Mouse (Mus musculus) bone marrow macrophage, adult 2 months (primary cell): ENCODE measurements around the gene Ppp1r14b. TPM values are rescaled to one million over a fixed set of nuclear protein-coding genes. Genes with fewer than 3 reads are reported as not detected.
A peak's percentile ranks its signal among the peaks of the same experiment; 100 is the strongest.

Experiments
- H3K27ac ChIP-seq: 2 replicates; pipeline ENCODE4 v1.5.1; 2012; ENCODE audit warnings: low read depth, low read length; ENCODE audit not compliant: insufficient read depth
- H3K4me1 ChIP-seq: 2 replicates; pipeline ENCODE4 v1.6.1; 2012; ENCODE audit warnings: low read length; ENCODE audit not compliant: control insufficient read depth, insufficient read depth
- H3K4me3 ChIP-seq: 2 replicates; pipeline ENCODE4 v1.5.1; 2012; ENCODE audit warnings: mild to moderate bottlenecking, low read length, moderate library complexity; ENCODE audit not compliant: insufficient read depth
- CTCF ChIP-seq: IDR thresholded peaks from 2 replicates; pipeline ENCODE4 v1.5.1; 2012; ENCODE audit warnings: low read depth, mild to moderate bottlenecking, low read length, moderate library complexity
- POLR2A ChIP-seq: IDR thresholded peaks from 2 replicates; pipeline ENCODE4 v1.6.1; 2012; ENCODE audit warnings: mild to moderate bottlenecking, low read depth, low read length, borderline replicate concordance
- polyA plus RNA-seq: library from polyadenylated mRNA; stranded (reverse); fragments of >200 nt; gene quantifications from 2 replicates; pipeline ENCODE4 v1.2.4, GENCODE M21; 2012; ENCODE audit not compliant: missing spikeins, insufficient read depth, insufficient read length

The Ppp1r14b gene
- polyA plus RNA-seq, result 64.2 and 73.7 TPM in 2 replicates

DNA sequence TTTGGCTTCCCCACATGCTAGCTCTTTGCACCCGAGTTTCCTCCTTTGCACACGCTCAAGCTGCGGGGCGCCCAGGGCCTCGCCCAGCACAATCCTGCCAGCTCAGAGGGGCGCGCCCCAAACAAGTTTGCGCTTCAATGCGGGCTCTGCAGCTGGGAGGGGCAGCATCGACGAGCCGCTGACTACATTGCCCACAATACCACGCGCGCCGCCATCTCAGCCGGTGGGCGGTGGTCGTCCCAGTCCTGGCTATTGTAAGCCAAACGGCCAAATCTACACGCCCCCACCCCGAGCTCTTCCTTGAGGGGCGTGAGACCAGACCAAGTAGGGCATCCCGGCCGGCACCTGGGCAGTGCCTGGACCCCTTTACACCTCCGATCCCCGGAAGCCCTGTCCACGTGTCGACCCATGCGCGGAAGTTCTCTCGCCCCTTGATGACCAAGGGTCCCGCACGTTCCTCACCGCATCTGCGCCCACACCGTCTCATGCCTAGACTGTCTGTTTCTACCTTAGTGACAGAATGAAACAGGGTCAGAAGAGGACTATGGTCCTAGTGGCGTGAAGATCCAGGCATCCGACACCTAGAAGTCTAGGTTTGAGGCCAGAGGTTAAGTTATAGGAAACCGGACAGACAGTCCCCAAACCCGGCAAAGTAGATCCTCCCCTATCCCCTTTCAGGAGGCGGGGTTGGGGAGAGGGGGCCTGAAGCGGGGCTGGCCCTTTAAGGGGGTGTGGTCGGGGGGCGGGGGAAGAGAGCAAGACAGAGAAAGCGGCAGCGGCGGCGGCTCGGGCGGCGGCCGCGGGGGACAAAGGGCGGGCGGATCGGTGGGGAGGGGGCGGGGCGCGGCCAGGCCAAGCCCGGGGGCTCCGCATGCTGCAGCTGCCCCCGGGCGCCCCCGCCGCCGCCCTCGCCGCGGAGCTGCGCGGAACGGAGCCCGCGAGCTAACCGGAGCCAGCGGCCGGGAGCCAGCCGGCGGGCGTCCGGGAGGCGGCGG lies at the start of gene Ppp1r14b:
Gene Ppp1r14b, plus strand, starts transcription at position 758 of the 995 bp plus-strand sequence.
- Histone ChIP-seq H3K4me1 (peaks cover 29% of the 10 kb centered on the region), H3K4me3 (peak within 1 kb of the TSS; percentile 74), H3K27ac (peak within 1 kb of the TSS; percentile 75)
- no peak for TF ChIP-seq POLR2A
- no peak for TF ChIP-seq CTCF

DNA sequence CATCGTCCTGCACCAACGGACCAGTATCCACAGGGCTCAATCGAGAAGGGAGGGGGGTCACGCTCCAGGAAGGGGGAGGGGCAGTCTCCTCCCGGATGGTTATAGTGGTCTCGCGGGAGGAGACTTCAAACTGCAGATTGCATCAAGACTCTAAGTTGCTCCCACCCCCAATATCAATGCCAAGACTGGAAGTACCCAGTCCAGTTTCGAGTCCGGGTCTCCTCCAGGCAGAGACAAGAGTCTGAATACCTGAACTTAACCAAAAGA lies 49.5 kb upstream of the Ppp1r14b start, which contains the start of gene Catsperz:
Gene Catsperz, minus strand, starts transcription at position 74 of the 267 bp plus-strand sequence.
- TF ChIP-seq CTCF, result no peak
- no peak for TF ChIP-seq POLR2A
- peaks cover 14% of the 10 kb centered on the region for H3K4me1 ChIP-seq
- no peak within 1 kb of the TSS for H3K27ac ChIP-seq
- H3K4me3 ChIP-seq, result peak within 1 kb of the TSS; percentile 15

DNA sequence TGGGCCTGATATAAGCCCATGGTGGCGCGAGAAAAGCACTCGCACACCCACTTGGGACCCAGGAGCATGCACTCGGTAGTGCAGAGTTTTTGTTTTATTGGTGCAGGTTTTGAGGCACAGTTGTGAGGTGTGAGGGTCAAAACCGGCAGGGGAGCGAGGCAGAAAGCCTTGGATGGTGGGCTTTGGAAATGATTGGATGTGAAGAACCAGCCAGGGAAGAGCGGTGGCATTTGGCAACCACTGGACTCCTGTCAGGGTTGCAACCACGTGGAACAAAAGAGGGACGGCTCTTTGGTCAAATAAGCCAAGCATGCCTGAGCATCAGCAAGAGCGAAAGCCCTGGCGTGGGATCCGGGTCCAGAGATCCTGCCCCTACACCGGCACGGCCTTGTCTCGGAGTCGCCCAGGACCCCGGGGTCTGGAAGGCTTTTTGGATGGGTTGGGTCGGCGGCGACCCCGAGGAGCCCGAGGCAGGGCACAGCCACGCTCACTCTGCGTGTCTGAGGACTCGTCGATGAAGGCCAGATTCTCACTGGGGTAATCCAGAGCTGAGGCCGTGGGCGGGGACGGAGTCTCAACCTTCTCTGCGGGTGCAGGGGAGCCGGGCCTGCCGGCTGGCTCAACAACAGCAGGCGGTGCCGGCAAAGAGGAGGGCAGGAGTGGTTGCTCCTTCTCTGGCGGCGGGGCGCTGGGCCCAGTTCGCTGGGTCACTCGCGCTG lies 49.0 kb upstream of the Ppp1r14b start:
- Histone ChIP-seq H3K27ac (no peak overlapping the region), H3K4me1 (peaks cover 13% of the 10 kb centered on the region), H3K4me3 (no peak overlapping the region)
- no peak for TF ChIP-seq CTCF
- TF ChIP-seq POLR2A, result no peak

DNA sequence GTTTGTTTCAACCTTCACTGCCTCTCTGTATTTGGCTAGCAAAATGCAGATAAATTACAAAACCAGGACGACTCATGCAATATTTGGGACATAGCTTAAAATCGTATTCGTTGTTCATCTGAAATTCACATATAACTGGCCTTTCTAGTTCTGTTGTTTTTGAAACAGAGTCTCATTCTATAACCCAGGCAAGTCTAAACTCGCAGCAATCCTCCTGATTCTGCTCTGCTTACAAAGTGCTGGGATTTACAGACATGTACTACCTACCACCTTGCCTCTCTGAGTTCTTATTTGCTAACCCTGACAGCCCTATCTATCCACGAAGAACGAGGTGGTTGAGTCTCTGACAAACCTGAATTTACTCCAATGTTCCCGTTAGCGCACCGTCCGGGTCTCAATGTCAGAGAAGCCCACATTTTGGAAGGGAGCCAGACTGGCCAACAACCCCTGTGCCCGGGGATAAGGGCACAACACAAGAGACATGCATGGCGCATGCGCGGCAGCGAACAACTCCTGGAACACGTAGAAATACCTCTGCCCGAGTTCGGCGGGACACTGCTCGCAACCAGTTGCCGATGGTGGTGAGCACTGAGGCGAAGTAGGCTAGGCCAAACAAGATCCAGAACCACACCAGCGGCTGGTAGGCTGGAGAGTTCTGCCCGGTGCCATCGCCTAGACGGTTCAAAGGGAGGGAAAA lies 48.1 kb upstream of the Ppp1r14b start:
- Histone ChIP-seq H3K27ac (no peak overlapping the region), H3K4me3 (no peak overlapping the region), H3K4me1 (peaks cover 13% of the 10 kb centered on the region)
- TF ChIP-seq CTCF (no peak), POLR2A (no peak)

DNA sequence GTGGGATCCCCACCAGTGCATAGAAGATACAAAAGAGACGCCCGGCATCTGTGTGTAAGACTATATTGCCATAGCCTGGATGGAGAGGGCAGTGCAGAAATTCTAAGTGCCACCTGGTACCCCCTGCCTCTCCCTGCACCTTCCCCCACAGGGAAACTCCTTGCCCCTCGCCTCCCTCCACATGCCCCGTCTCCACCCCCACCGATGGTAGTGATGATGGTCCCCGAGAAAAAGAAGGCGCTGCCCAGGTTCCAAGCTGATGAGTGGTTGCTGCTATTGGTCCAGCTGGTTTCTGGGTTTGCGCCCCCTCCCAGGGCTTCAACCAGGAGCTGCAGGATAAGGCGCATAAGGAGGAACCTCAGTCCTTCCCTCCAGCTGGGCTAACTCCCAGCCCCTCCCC lies 46.7 kb upstream of the Ppp1r14b start:
- Histone ChIP-seq H3K27ac (no peak overlapping the region), H3K4me1 (peaks cover 7% of the 10 kb centered on the region; the same call in 1 of the 2 replicates), H3K4me3 (no peak overlapping the region)
- TF ChIP-seq POLR2A (no peak), CTCF (no peak)

DNA sequence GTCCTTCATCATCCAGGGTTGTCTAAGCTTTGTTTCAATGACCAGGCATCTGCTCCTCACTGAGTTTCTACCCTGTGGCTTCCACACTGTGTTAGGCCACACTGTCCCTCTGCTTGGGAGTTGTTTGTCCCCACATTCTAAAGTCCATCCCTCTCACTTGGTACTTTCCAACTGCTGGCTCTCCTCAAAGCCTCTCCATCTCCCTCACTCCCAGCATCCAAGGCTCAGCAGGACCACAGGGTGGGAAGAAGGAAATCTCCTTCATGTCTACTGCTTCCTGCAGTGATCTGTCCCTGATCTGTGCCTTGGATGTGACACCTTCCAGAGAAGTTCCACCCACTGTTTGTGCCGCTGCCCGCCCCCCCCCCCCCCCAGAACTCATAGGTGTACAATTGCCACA lies 43.8 kb upstream of the Ppp1r14b start:
- no peak overlapping the region for H3K4me3 ChIP-seq
- peaks cover 3% of the 10 kb centered on the region; the same call in 1 of the 2 replicates for H3K4me1 ChIP-seq
- H3K27ac ChIP-seq, result no peak overlapping the region
- TF ChIP-seq CTCF (no peak), POLR2A (no peak)

DNA sequence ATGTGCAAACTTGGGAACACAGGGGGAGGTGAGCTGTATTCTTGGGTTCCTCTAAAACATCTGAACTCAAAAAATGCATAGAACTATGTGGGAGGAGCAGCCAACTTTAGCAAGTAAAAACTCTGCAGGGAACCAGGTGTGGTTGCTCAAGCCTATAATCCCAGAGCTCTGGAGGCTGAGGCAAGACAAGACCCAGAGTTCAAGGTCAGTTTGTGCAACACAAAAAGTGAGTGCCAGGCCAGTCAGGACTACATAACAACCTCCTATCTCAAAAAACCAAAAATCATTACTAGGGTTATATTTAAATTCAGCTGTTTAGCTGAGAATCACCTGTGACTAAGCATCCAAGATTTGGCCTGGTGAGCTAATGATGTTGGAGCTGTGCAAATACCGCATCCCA lies 42.8 kb upstream of the Ppp1r14b start:
- Histone ChIP-seq H3K4me3 (no peak overlapping the region), H3K4me1 (no peaks in the 10 kb centered on the region), H3K27ac (no peak overlapping the region)
- no peak for TF ChIP-seq CTCF
- no peak for TF ChIP-seq POLR2A

DNA sequence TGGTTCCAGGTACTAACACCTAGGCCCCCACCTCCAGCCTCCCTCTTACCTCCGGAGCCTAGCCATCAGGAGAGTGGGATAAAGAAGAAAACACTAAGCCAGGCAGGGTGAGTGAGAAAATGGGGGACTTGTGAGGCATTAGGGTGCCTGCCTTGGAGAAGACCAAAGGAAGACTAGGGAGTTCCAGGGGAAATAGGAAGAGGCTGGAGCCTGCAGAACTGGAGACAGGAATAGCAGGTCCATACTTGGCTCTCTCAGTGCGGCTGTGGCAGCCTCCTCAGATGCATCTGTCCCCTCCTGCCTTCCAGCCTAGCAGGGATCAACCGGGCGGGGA lies 41.7 kb upstream of the Ppp1r14b start:
- H3K4me1 ChIP-seq, result no peaks in the 10 kb centered on the region
- H3K4me3 ChIP-seq, result no peak overlapping the region
- H3K27ac ChIP-seq, result no peak overlapping the region
- no peak for TF ChIP-seq CTCF
- TF ChIP-seq POLR2A, result no peak

DNA sequence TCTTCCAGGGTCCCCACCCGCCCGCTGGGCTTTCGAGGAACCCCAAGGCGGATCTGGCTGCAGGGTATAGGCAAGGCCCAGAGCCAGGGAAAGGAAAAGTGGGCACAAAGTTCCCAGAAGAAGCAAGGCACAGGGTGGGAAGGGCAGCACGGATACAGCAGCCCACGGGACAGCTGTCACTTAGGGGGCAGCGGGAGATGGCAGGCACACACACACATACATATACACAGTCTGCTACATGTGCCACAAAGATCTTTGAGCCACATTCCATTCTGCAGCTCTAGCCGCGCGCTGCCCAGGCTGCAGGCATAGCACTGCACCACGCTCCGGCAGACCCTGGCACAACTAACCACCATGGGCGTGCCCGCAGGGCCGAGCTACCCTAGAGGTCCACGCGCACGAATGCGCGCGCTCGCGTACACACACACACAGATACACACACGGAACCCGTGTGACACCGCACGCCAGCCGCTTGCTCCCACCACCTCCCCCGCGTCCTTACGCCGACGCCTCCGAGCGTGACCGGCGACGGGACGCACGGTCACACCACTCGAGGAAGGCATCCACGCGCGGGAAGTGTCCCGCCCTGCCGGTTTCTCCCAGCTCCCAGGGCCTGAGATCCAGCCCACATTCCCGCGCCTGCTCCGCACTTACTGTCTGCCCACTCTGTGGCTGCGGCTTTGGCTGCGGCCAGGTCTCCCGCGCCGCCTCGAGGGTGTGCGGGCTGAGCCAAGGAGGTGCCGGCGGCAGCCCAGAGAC lies 41.2 kb upstream of the Ppp1r14b start:
- H3K27ac ChIP-seq, result no peak overlapping the region
- peak overlapping the region; percentile 45 for H3K4me3 ChIP-seq
- TF ChIP-seq CTCF (no peak), POLR2A (no peak)
- no peaks in the 10 kb centered on the region for H3K4me1 ChIP-seq
